Mouse (Mus musculus): ENCODE data around the gene Nrros.

Nrros gene

DNA sequence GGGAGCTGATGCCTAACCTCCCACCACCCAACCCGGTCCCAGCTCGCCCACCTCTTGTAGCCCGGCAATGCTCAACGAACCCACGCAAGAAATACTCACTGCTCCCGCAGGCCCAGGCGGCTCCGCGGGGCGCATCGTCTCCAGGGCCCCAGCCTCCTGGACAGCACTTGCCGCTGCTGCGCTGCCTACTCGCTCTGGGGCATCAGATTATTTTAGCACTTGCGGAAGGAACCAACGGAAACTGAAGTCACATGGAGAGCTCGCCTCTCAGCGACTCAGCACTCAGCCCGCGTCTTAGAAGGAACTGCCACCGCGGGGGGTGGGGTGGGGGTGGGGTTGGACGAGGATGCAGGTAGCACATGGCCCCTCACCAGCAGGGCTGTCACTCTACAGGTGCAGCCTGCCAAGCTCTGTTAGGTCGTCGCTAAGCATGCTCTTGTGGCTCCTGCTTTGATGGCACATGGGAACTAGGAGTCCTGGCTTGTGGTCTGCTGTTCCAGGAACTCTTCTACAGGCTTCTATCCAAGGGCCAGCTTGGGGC, at the start of gene Nrros:
TSS of gene Nrros (minus strand) at position 314 of the 541 bp plus-strand sequence.
- peak; percentile 82 for DNase-seq (ENCODE audit: low read depth, low spot score)

- DNase-seq (ENCODE audit: low read depth, low spot score) = peak; percentile 22
Observed at GRCm38 (mm10) chr16:32214804-32215576, 49.6 kb upstream of the Nrros start.

GRCm38 (mm10) chr16:32214156-32214555, 48.8 kb upstream of the Nrros start:
- no peak for DNase-seq (ENCODE audit: low read depth, low spot score)

DNA sequence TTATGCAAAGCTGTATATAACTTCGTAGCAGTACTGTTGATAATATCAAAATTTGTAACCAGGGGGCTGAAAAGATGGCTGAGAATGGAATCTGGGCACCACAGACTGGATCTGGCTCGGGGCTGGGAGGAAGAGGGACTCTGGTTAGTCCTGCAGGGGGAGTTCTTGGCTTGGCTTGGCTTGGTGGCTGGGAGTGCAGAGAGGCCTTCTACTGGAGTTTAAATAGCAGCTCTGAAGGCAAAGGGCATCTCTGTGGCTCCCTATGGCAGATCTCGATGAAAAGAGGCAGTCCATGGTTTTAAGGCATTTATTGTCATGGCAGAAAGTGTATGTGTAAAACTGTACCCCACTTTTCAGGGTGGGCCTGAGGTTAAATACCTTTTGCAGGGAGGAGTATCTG, 39.5 kb upstream of the Nrros start:
- peak; percentile 30 for DNase-seq (ENCODE audit: low read depth, low spot score)

- DNase-seq (ENCODE audit: low read depth, low spot score) = peak; percentile 67
Observed at GRCm38 (mm10) chr16:32202681-32203080, 37.3 kb upstream of the Nrros start.

DNA sequence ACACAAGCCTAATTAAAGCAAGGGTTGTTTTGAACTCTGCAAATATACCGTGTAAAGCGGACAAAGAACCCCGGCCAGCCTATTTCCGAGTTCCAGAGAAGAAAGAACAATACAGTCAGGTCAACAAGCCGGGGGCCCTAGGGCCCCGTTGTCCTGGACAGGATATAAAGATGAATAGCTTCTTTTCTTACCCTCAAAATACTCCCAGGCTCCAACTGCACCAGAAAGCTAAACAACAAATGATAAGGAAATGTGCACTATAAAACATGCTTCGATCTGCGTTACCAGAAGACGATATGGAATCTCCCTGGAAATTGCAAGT, 35.6 kb upstream of the Nrros start:
- DNase-seq (ENCODE audit: low read depth, low spot score) = no peak

DNA sequence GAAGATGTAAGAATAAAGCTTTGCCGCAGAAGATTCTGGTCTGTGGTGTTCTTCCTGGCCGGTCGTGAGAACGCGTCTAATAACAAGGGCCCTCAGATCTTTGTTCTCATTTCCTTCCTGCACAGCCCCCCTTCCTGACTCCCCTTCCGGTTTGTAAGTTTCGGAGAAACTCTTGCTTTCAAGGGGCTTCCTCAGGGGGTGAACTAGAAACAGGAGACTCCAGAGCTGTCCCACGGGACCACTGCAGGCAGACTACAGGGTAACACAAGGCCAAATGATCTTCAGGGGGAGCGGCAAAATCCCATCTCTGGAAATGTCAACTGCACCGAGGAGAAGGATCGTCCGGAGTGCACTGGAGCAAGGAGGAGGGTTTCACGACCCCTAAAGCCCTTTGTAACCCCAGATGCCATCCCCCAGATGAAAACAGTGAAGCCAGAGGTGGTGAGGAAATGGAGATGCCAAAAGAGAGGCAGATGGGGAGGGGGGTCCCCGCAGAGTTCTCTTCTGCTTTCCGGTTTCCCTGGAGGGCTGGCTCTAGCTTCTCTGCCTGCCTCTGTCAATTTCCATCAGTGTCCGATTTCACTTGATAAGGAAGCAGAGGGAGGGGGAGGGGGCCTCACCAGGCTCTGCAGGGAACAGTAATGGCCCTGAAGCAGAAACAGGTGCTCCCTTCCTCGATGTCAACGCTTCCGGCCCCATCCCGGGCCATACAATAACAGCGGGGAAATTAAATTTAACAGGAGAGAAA, 35.0 kb upstream of the Nrros start:
- DNase-seq (ENCODE audit: low read depth, low spot score) = no peak

- DNase-seq (ENCODE audit: low read depth, low spot score) = no peak
Observed at GRCm38 (mm10) chr16:32190011-32190441, 24.6 kb upstream of the Nrros start.

- no peak for DNase-seq (ENCODE audit: low read depth, low spot score)
Observed at GRCm38 (mm10) chr16:32189109-32189508, 23.7 kb upstream of the Nrros start.

GRCm38 (mm10) chr16:32186056-32186455, 20.7 kb upstream of the Nrros start:
- DNase-seq (ENCODE audit: low read depth, low spot score) = no peak

DNA sequence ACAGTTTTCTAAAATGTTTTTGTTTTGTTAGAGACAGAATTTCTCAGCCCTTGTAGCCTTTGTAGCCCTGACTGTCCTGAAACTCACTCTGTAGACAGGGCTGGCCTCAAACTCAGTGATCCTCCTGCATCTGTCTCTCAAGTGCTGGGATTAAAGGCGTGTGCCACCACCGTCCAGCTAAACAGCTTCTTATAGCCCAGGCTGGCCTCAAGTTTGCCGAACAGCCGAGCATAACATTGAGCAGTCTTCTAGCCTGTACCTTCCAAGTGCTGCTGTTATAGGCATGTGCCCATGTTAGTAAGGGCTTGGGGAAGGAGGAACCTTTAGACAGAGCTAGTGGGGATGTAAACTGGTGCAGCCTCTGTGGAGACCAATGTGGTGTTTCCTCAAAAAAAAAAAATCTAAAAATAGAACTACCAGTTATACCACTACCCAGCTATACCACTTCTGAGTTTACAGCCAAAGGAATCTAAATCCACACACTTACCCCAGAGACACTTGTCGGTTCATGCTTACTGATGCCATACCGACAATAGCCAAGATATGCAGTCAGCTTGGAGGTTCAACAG, 14.0 kb upstream of the Nrros start, which contains the start of gene Bex6:
TSS of gene Bex6 (plus strand) at position 491 of the 569 bp plus-strand sequence.
- no peak for DNase-seq (ENCODE audit: low read depth, low spot score)

GRCm38 (mm10) chr16:32176896-32177686, 11.7 kb upstream of the Nrros start:
- peak; percentile 57 for DNase-seq (ENCODE audit: low read depth, low spot score)

DNA sequence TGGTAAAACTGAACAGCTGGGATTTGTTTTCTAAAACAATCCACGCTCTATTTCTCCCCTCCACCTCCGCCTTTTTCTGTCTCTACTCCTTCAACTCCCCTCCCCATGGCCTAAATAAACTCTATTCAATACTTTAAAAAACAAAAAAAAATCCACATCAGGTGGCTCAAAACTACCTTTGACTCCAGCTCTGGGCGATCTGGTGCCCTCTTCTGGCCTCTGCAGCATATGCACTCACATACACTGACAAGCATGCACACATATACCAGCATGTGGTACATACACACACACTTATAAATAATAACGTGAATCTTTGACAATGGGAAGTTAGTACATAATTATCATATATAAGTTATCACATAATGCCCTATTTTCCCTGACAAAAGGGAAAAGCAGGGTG, 9.6 kb upstream of the Nrros start:
- DNase-seq (ENCODE audit: low read depth, low spot score) = peak; percentile 59

DNA sequence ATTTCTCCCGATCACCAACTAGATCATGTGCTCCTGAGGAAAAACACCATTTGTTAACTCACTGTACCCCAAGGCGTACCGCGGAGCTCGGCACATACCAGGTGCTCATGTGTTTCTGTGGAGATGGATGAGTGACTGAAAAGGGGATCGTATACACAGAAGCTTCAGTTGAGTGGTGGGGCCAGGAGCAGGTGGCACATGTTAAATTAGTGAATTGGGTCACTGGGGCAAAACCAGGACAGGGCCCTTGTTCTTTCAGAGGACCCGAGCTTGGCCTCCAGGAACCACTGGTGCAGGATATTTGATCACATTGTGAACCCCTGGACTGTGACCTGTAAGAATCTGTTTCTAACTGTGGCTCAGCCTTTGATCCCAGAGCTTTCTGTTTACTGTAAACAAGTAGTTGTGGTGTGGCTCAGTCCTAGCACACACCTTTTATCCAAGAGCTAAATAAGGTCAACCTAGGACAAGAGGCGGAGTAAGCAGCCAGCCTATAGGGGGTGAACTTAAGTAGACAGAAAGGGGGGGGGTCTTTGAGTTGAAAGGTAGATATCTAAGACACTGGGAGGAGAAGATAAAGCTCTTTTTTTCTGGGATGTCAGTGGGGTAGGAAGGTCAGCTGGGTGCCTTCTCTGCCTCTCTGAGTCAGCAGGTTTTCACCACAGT, 9.1 kb upstream of the Nrros start:
- peak; percentile 21 for DNase-seq (ENCODE audit: low read depth, low spot score)

- DNase-seq (ENCODE audit: low read depth, low spot score) = peak; percentile 29
Observed at GRCm38 (mm10) chr16:32173401-32173800, 8.0 kb upstream of the Nrros start.

- DNase-seq (ENCODE audit: low read depth, low spot score) = no peak
Observed at GRCm38 (mm10) chr16:32171031-32171731, 5.8 kb upstream of the Nrros start.

- DNase-seq (ENCODE audit: low read depth, low spot score) = no peak
Observed at GRCm38 (mm10) chr16:32167819-32168545, 2.6 kb upstream of the Nrros start.

GRCm38 (mm10) chr16:32164396-32165027, 882 bp downstream of the Nrros start:
- DNase-seq (ENCODE audit: low read depth, low spot score) = no peak

- no peak for DNase-seq (ENCODE audit: low read depth, low spot score)
Observed at GRCm38 (mm10) chr16:32163891-32164290, 1.5 kb downstream of the Nrros start.
